Mouse (Mus musculus) kidney, adult 2 months (tissue): ENCODE data around the gene Qsox1.

ENCODE experiments used
- CTCF ChIP-seq: fragments of 200-500 bp; conservative IDR thresholded peaks from 2 replicates; pipeline ENCODE4 v1.5.1; 2011; ENCODE audit warnings: low read depth, mild to moderate bottlenecking, control low read depth, low read length, moderate library complexity, mixed read lengths; ENCODE audit not compliant: insufficient read depth, insufficient read length
- POLR2A ChIP-seq: fragments of 200-500 bp; IDR thresholded peaks from one replicate; pipeline ENCODE4 v1.6.1; 2011; ENCODE audit warnings: low read depth, low read length, control low read depth

DNA sequence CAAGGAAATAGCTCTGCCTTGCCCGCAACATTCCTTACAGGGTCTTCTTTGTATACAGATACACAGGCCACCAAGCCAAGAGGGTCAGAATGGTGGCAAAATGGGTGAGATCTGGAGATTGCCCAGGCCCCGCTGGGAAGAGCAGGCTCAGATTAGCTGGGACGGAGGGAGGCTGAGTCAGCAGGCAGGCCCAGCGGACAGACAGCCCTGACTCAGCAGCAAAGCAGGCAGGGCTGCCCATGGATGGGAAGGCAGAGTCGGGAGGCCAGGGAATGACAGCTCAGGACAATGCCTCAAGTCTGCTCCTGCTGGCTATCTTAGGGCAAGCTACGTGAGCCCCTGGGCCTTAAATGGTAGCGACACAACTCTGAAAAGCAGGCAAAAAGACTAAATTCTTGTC lies 26.8 kb downstream of the Qsox1 start:
- no peak for TF ChIP-seq CTCF
- no peak for TF ChIP-seq POLR2A
